Mouse (Mus musculus) hindbrain, embryonic 16.5 days (tissue): ENCODE results near the gene Tssk1. TPM values are rescaled to one million over a fixed set of nuclear protein-coding genes. Genes with fewer than 3 reads are reported as not detected.

ENCODE experiments used
- ATAC-seq: fragments of 200-750 bp; cut with Nextera tagmentation; 2 replicates; pipeline ENCODE4 v1.8.0; 2017; ENCODE audit warnings: moderate TSS enrichment, moderate library complexity
- H3K27ac ChIP-seq: fragments of 300-500 bp; sonication (generic); 2 replicates; pipeline ENCODE4 v1.5.1; 2014; ENCODE audit warnings: low read depth, mild to moderate bottlenecking, control low read depth, low read length, moderate library complexity
- H3K27me3 ChIP-seq: fragments of 300-500 bp; sonication (generic); replicated peaks from 2 replicates; pipeline ENCODE4 v1.6.1; 2014; ENCODE audit warnings: low read length; ENCODE audit not compliant: control insufficient read depth, insufficient read depth
- H3K36me3 ChIP-seq: fragments of 300-500 bp; sonication (generic); 2 replicates; pipeline ENCODE4 v1.6.1; 2014; ENCODE audit warnings: mild to moderate bottlenecking, low read length, moderate library complexity, mixed read lengths; ENCODE audit not compliant: control insufficient read depth, insufficient read depth
- H3K4me1 ChIP-seq: fragments of 300-500 bp; sonication (generic); 2 replicates; pipeline ENCODE4 v1.6.1; 2014; ENCODE audit warnings: low read depth, low read length; ENCODE audit not compliant: control insufficient read depth, insufficient read depth
- H3K4me2 ChIP-seq: fragments of 300-500 bp; sonication (generic); 2 replicates; pipeline ENCODE4 v1.6.1; 2014; ENCODE audit warnings: mild to moderate bottlenecking, low read length, control low read depth, moderate library complexity
- H3K4me3 ChIP-seq: fragments of 300-500 bp; sonication (generic); 2 replicates; pipeline ENCODE4 v1.5.1; 2014; ENCODE audit warnings: mild to moderate bottlenecking, low read length, control low read depth, moderate library complexity
- H3K9ac ChIP-seq: fragments of 300-500 bp; sonication (generic); 2 replicates; pipeline ENCODE4 v1.6.1; 2014; ENCODE audit warnings: low read depth, mild to moderate bottlenecking, control low read depth, low read length, moderate library complexity
- H3K9me3 ChIP-seq: fragments of 300-500 bp; sonication (generic); 2 replicates; pipeline ENCODE4 v1.6.1; 2014; ENCODE audit warnings: mild to moderate bottlenecking, low read length, moderate library complexity; ENCODE audit not compliant: control insufficient read depth
- WGBS: fragments of 180-500 bp; shearing (Covaris S2); extraction: QIAGEN DNeasy Blood & Tissue Kit; methylation state at CpG from one replicate; pipeline ENCODE4 v1.1.7; 2014; 5-methylcytosine and 5-hydroxymethylcytosine counted together
- polyA plus RNA-seq: library from polyadenylated mRNA; unstranded; fragments of >200 nt; fragmentation: Nextera tagmentation; extraction: Ambion mirVana; gene quantifications from 2 replicates; pipeline ENCODE4 v1.2.1, GENCODE M21; 2015

Gene Tssk1
- polyA plus RNA-seq, 1 experiment from 2014 or later, result not detected

DNA sequence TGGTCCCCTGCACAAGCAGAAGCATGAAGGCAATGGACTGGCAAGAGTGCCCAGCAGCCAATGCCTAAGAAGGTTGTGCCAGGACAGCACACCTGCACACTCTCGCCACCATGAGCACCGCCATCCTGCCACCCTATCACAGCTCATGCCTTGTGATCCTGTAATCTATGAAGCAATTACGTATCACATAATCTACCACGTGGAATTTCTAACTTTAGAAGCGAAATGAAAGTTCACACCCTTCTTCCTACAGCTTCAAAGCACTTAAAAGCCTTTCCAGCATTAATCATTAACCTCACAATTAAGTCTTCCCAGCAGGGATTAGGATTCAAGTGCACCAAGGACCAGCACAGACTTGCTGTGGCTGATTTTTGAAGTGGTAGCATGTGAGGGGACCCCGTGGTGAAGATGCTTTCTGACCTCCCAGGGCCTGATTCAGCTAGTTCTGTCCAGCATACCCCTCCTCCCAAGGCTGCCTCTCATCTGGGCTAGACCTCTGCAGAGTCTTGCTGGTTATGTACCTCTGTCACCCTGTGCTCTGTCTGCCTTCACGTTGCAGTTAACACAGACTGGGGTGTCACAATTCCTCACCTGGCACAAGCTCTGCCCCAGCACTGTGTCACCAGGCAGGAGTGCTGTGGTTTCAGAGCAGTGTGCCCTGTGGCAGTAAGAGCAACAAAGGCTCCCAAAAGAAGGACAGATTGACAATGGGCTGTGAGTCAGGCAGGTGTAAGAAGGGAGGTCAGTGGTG is 51.2 kb downstream of the Tssk1 start:
- H3K36me3 ChIP-seq, result no peaks in the 10 kb centered on the region
- no peak overlapping the region for H3K4me2 ChIP-seq
- no peaks in the 10 kb centered on the region; the same call in 1 of the 2 replicates for H3K4me1 ChIP-seq
- H3K27me3 ChIP-seq, result no peaks in the 10 kb centered on the region
- ATAC-seq, result no peak
- H3K27ac ChIP-seq, result no peak overlapping the region
- H3K4me3 ChIP-seq, result no peak overlapping the region
- peak overlapping the region; percentile 13; the same call in 1 of the 2 replicates for H3K9ac ChIP-seq
- H3K9me3 ChIP-seq, result no peaks in the 10 kb centered on the region
- WGBS, result 61% methylated on average over 7 of the region's 7 CpGs

Other genes starting within 250 kb of the Tssk1 start
- gene Ccdc74a, start 247.8 kb upstream of the Tssk1 start, polyA plus RNA-seq, result 16.6 and 18.0 TPM in 2 replicates
- 43.2 and 52.6 TPM in 2 replicates for gene Med15, start 161.3 kb upstream of the Tssk1 start, polyA plus RNA-seq
- 90.2 and 98.7 TPM in 2 replicates for gene Klhl22, start 134.6 kb upstream of the Tssk1 start, polyA plus RNA-seq
- gene Scarf2, start 96.9 kb upstream of the Tssk1 start, polyA plus RNA-seq, result 1.4 TPM in 2 replicates
- 3.3 and 3.9 TPM in 2 replicates for gene B830017H08Rik, start 61.1 kb upstream of the Tssk1 start, polyA plus RNA-seq
- gene Car15, start 55.9 kb upstream of the Tssk1 start, polyA plus RNA-seq, result 3.5 and 3.8 TPM in 2 replicates
- gene Gm20518, start 2.6 kb upstream of the Tssk1 start, polyA plus RNA-seq, result 0.29 and 0.36 TPM in 2 replicates
- gene Dgcr2, start 4.3 kb downstream of the Tssk1 start, polyA plus RNA-seq, result 105 and 116 TPM in 2 replicates
- 0.11 TPM in 1 of 2 replicates, not detected in the other for gene Tssk2, start 4.4 kb downstream of the Tssk1 start, polyA plus RNA-seq
- 41.8 and 46.2 TPM in 2 replicates for gene Ess2, start 17.1 kb downstream of the Tssk1 start, polyA plus RNA-seq
- 0.70 and 1.4 TPM in 2 replicates for gene Gsc2, start 20.8 kb downstream of the Tssk1 start, polyA plus RNA-seq
- 203 and 210 TPM in 2 replicates for gene Slc25a1, start 34.0 kb downstream of the Tssk1 start, polyA plus RNA-seq
- not detected in 2 replicates for gene Vpreb2, start 86.2 kb downstream of the Tssk1 start, polyA plus RNA-seq
- gene Dgcr6, start 158.6 kb downstream of the Tssk1 start, polyA plus RNA-seq, result 145 and 162 TPM in 2 replicates
- 5.7 and 6.8 TPM in 2 replicates for gene Prodh, start 196.0 kb downstream of the Tssk1 start, polyA plus RNA-seq
- gene Rtn4r, start 233.4 kb downstream of the Tssk1 start, polyA plus RNA-seq, result 15.6 and 24.3 TPM in 2 replicates